Mouse (Mus musculus) regulatory T cell (primary cell): ENCODE measurements at regions not wholly inside any gene's neighbourhood (a gene's known extent, or its start where the extent isn't known, plus 50 kb on each side); places are given as distances from the start of the nearest gene placed in this dataset.

ENCODE experiments used
- in situ Hi-C: fragments of 300-600 bp; cut with MboI, MseI; formaldehyde crosslinking; loops from one replicate; pipeline ENCODE4 v1.15.1; 2025; ENCODE audit warnings: high pct_unique_total_duplicates

DNA sequence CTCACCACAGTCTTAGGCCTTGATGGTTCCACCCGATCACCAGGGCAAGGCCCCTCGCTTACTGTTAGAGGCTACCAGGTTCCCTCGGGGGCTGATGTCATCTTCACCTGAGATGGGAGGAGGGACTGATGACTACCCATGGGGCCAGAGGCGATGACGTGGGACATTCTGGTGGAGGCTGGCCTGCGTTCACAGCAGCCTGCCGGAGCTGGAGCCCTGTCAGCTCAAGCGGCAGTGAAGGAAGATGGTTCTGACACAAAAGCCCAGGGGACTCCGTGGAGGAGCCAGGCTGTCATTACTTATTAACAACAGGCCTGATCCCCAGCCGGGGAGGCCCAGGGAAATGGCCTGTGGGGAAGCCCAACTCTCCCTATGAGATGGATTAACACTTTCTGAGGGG, 121.3 kb upstream of the Atp6ap2 start:
- in situ Hi-C loops, result loop anchor here (25.0 kb wide), 1 partner anchor 1154 kb away; the partner anchor contains the start of genes H2al1b, H2al1c, H2al1d and H2al1e

DNA sequence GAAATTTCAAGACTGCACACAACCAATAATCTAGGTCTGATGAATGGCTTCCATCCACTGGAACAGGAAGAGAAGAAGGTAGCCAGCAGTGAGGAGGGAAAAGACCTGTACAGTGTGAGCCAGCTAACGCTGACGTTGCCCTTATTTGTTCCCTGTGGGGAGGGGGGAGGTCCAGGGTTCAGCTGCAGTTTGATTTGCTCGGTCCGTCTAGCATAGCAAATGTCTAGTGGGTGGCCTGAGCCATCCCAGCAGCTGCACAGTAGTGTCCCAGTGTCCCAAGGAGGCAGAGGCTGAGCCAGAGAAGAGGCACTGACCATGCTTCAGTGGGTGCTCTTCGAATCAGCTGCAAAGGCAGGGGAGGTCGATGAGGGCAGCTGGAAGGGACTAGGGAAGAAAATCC, 120.7 kb upstream of the Atp6ap2 start:
- in situ Hi-C loops, result loop anchor here (25.0 kb wide), 1 partner anchor 1155 kb away; the partner anchor contains the start of genes H2al1b, H2al1c, H2al1d and H2al1e

DNA sequence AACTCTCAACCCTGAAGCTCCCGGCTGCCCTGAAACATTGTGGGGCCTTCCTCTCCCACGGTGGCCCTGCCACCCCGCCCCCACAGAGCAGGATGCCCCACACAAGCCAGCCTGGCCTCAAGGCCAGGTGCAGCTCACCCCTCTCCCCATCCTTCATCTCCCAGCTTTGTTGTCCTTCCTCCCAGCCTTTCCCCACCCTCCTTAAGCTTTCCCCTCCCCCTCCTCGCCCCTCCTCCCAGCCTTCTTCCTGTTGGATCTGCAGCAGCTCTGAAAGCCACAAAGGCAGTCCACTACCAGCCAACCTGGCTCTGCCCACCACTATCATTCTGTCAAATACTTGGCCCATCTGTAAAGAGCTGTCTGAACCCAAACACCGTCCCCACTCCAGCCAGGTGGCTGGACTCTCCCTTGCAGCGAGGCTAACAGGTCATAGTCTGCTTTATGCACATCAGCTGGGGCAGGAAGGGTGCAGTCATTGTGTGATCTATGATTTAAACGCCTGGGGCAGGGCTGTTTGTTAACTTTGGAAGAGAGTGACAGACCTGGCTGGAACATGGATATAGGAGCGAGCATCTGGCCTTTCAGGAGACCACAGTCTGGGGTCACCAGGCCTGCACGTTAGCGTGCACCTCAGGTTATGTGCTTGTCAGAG, 119.9 kb upstream of the Atp6ap2 start:
- in situ Hi-C loops, result loop anchor here (25.0 kb wide), 1 partner anchor 1155 kb away; the partner anchor contains the start of genes H2al1b, H2al1c, H2al1d and H2al1e

DNA sequence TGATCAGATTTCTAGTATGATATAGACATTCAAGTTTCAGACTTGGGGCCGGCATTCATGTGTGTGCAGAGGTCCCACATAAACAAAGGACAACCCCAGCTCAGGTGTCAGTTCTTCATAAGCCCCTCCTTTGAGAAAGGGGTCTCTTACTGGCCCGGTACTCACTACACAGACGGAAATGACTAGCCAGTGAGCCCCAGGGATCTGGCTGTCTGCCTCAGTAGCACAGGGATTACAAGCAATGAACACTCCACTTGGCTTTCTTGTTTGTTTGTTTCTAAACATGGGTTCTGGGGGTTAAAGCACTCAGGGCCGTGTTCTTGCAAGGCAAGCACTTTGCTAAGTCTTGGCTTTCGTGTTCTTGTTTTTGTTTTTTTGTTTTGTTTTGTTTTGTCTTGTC, 115.3 kb upstream of the Atp6ap2 start:
- in situ Hi-C loops, result loop anchor here (25.0 kb wide), 1 partner anchor 1160 kb away; the partner anchor contains the start of genes H2al1b, H2al1c, H2al1d and H2al1e

DNA sequence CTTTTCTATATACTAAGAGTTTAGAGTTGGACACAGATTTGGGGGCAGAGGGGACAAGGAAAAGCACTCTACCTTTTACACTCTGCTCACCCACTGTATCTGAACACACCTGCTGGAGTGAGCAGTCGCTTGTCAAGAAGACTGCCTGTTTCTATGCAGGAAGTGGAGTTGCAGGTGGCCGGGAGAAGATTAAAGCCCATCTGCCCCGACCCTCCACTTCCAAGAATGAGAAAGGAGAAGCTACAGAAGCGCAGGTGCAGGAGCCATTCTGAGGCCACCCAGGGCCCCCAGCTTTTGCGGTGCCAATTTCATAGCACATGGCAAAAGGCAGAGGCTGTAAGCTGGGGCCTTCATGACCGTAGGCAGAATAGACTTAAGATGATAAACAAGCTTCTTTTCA, 108.4 kb upstream of the Atp6ap2 start:
- in situ Hi-C loops, result no loop called here

DNA sequence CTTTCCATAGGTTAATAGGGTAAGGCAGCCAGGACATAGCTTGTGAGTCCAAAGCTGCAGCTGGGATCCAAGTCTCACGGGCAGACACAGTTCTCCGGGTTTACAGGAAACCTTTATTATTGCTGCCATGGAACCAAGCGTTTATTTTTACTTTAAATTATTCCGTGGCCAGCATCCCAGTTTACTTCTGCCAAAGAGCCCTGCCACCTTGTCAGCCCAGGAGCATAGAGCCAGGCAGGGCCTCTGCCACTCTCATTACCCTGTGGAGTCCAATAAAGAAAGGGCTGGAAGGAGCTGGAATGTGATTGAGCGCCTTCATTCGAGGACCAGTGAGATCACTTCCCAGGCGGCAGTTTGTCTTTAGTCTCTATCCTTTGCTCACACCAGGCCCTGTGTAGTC, 96.6 kb upstream of the Atp6ap2 start:
- in situ Hi-C loops, result no loop called here

DNA sequence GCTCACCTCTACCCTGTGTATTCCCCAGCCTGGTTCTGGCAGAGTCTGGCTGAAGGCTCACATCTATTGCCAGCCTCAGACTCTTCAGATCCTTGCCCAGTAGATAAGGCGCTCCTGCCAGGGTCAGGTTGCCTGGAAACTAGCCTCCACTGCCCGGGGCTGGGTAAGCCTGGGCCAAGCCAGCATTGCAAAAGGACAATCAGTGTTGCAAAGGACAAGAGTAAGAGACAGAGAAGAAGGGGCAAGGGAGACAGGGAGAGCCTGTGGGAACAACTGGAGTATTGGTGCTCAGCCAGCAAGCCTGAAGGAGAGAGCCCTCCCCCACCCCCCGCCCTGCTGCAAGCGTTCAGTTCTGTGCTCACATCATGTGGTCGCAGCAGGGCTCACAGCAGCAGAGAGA, 94.4 kb upstream of the Atp6ap2 start:
- in situ Hi-C loops, result no loop called here

DNA sequence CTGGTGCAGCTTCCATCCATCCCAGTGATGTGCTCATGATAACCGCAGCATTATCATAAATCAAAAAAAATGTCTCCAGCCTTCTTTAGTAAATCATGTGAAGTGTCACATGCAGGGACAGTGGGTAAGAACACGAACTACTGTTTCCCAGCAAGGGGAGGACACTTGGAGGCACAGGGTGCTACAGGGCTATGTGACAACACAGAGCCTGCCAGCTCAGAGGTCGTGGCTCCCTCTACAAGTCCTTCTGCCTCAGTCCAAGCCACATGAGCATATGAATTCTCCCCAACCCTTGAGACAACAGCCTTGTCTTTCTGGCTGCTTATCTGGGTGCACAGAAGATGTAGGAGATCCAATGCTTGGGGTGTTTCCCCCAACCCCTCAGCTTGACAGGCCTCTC, 93.7 kb upstream of the Atp6ap2 start:
- in situ Hi-C loops, result no loop called here

DNA sequence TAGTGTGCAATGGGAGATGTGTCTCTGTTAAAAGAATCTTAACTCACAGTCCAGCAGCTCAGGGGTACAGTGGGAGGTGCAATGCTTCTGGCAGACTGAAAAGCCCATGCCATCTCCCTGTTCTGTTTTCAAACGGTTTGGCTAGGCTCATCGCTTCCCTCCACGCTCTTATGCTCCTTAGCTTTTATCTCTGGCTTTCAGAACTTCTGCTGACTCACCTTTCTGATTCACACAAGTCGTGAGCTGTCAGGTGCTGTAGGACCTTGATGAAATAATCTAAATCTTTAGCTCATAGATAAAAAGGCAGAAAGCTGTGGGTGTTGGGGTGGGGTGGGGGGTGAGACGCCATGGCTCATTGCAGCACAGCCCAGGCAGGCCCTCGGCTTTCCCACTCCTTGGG, 93.1 kb upstream of the Atp6ap2 start:
- in situ Hi-C loops, result no loop called here

DNA sequence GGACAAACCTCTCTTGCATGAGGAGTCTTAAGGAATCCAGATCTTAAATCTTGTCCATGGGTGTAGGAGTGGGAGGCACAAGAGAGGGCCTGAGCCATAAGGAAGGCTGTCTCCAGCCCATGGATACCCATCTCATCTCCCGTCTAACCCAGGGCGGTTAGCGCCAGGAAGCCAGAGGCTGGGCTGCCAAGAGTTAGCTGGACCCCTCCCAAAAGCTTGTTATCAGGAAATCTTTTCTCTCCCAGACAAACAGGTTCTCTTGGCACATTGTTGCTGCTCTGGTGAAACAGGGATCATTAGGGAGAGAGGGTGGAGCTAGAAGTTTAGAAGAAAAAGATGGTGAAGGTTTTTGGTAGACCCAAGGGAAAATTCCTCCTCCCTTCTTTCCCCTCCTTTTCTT, 87.0 kb upstream of the Atp6ap2 start:
- in situ Hi-C loops, result no loop called here

DNA sequence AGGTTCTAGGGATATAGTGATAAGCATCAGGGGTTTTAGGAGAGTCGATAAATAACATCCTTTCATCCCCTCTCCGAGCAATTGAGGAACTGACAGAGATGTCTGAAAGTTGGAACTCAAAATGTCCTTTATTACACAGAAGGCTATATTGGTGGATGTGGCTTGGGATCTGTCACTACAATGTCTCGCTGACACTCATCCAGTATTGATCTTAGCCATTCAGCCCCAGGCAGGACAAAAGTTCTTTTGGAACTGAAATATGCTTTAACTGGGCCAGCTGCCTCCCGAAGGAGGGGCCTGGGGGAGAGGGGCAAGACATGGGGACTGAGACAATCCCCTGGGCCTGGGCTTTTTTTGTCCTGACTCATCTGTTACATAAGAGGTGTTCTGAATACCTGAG, 85.2 kb upstream of the Atp6ap2 start:
- in situ Hi-C loops, result no loop called here

DNA sequence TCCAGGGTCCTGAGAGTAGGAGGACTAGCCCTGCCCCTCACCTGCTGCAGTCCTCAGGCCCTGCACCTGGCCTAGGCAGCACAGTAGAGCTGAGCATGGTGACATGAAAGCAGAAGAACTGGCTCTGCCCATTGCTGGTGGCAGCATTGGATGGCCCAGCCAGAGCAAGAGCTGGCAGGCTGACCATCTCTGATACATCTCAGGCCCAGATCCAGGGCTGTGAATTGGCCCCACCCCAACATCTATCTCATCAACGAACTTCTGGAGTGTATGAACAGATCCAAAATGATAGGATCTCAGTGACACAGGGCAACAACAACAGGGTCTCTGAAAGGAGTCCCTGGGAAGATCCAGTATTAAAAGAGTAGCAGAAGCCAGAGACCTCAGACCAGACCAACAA, 84.0 kb upstream of the Atp6ap2 start:
- in situ Hi-C loops, result no loop called here

DNA sequence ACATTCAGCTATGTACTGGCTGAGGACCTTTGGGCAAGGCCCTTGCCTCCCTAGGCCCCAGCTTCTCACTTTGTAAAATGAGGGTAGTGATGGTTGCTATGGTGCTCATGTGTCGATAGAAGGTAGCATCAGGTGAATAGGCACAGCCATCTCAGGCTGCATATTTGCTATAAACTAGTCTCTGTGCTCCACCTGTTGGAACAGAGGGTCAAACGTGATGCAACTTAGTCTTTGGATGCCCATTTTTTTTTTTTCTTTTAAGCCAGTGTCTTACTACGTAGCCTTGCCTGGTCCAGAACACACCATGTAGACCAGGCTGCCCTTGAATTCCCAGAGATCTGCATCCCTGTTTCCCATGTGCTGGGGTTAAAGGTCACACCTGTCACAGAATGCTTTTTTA, 76.5 kb upstream of the Atp6ap2 start:
- in situ Hi-C loops, result no loop called here

DNA sequence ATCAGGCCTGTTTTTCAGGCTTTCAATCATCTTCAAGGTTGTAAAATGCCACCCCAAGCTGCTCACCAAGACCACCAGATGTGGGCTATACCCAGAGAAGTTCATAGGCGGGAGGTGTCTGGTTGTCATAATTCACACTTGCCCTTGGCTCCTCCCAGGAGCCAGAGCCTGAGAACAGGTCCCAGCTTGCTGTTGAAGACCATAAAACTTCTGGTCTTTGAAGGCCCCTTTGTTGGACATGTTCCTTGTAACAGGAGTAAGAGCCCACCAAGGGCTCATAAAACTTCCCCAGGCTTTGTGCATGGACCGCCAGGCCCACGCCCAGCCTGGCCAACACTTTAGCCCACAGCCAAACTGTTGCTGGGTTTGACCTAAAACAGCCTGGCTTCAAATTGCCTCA, 62.6 kb upstream of the Atp6ap2 start:
- in situ Hi-C loops, result no loop called here

DNA sequence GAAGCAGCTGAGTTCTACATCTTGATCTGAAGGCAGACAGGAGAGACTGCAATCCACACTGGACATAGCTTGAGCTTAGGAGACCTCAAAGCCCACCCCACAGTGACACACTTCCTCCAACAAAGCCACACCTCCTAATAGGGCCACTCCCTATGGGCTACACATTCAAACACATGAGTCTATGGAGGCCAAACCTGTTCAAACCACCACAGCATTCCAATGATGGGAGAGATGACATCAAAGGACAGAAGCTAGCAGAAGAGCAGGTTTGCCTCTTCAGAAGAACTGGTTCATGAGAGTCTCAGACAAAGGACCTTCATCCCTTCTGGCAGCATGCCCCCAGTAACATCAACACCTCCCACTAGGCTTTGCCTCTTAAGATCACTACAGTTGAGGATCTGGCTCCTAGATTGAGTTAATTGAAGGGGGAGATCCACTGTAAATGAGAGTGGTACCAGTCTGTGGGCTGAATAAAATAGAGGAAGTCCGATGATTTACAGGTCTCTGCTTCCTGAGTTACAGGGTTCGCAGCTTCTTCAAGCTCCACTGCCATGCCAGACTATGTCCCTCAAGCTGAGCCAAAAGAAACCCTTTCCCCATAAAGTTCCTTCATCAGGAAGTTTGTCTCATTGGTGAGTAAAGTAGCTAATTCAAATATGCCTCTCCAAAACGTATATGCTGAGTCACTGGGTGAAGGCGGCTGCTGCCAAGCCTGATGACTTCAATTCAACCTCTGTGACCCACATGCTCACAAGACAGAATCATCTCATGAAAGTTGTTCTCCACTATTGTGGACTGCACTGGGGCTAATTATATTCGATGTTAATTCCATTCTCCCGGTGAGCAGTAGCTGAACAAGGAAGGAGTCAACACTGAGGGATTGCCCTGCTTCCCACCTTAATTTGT, 56.9 kb upstream of the Atp6ap2 start:
- in situ Hi-C loops, result no loop called here
